ENCODE assay signal across 9 mouse cellular contexts in genomic region chr5:124334392-124334791, GRCm38 (mm10). TPM values are rescaled to one million over a fixed set of nuclear protein-coding genes. Genes with fewer than 3 reads are reported as not detected.
DNase-seq lines count a peak whose midpoint lies in the region; ATAC-seq and TF ChIP-seq lines count a peak whose summit lies in the region.
"Had no signal": no experiment of that assay in that cellular context is flagged by ENCODE, and none has a peak within 500 bp of the region (broad histone marks: within the 10 kb centered on the region; RNA-seq: fewer than 3 reads in every experiment).

No protein-coding gene starts in this region.

- DNase-seq in embryo, embryonic 10 days (ENCODE audit: low spot score): peak; percentile 74
- DNase-seq in embryo, embryonic 9.5 days (ENCODE audit: extremely low spot score): no peak
- DNase-seq in kidney, postnatal 10 days: peak; percentile 81
- DNase-seq in lung, postnatal 36 days: peak; percentile 74
- DNase-seq in thymus, adult 2 months: no peak

- no peaks in the 10 kb centered on the region for H3K36me3 ChIP-seq in embryonic facial prominence, embryonic 12.5 days
- H3K36me3 ChIP-seq in heart, embryonic 16.5 days (ENCODE audit: control insufficient read depth, insufficient read depth): no peaks in the 10 kb centered on the region
- H3K36me3 ChIP-seq in thymus, adult 2 months (ENCODE audit: control insufficient read depth, insufficient read depth, low read length): no peaks in the 10 kb centered on the region
- H3K36me3 ChIP-seq: limb, embryonic 12.5 days had no signal

- H3K4me2 ChIP-seq in embryonic facial prominence, embryonic 12.5 days (replicated peaks): no peak overlapping the region
- H3K4me2 ChIP-seq in heart, embryonic 16.5 days (ENCODE audit: low read depth, low read length): peak overlapping the region; percentile 10; the same call in 1 of the 2 replicates
- H3K4me2 ChIP-seq: limb, embryonic 12.5 days had no signal

- no peak for ATAC-seq in embryonic facial prominence, embryonic 12.5 days (ENCODE audit: insufficient number of reproducible peaks, insufficient read depth, low FRiP score, low TSS enrichment)
- ATAC-seq in heart, embryonic 16.5 days (replicated peaks; ENCODE audit: extremely low read depth, insufficient read depth, low FRiP score): peak; percentile 88
- ATAC-seq in inflammation-experienced regulatory T-cells, adult 6 months: no peak

- TF ChIP-seq CTCF in thymus, adult 2 months (IDR thresholded peaks at IDR 0.05; ENCODE audit: borderline replicate concordance, control insufficient read depth, extremely low read depth, insufficient read depth, low read length, poor library complexity): no peak

- no peaks in the 10 kb centered on the region for H3K9me3 ChIP-seq in embryonic facial prominence, embryonic 12.5 days
- no peaks in the 10 kb centered on the region for H3K9me3 ChIP-seq in heart, embryonic 16.5 days (replicated peaks; ENCODE audit: control insufficient read depth, low read length)
- H3K9me3 ChIP-seq: limb, embryonic 12.5 days had no signal

- 45% methylated on average over 6 of the region's 6 CpGs for WGBS in embryonic facial prominence, embryonic 12.5 days
- WGBS in heart, embryonic 16.5 days: 16% methylated on average over 6 of the region's 6 CpGs
- WGBS in thymus, adult 2 months: 89% methylated on average over 6 of the region's 6 CpGs

- no peaks in the 10 kb centered on the region; the same call in 1 of the 2 replicates for H3K4me1 ChIP-seq in embryonic facial prominence, embryonic 12.5 days
- peaks cover 36% of the 10 kb centered on the region for H3K4me1 ChIP-seq in heart, embryonic 16.5 days (ENCODE audit: control insufficient read depth, insufficient read depth, low read length)
- H3K4me1 ChIP-seq in thymus, adult 2 months (replicated peaks; ENCODE audit: control insufficient read depth, insufficient read depth, low read length): no peaks in the 10 kb centered on the region; the same call in 1 of the 2 replicates

- no peak for TF ChIP-seq POLR2A in thymus, adult 2 months (IDR thresholded peaks at IDR 0.05; ENCODE audit: control insufficient read depth, extremely low read depth, insufficient read depth, low read length, poor library complexity)

- peak overlapping the region; percentile 65 for H3K27ac ChIP-seq in embryonic facial prominence, embryonic 12.5 days
- H3K27ac ChIP-seq in heart, embryonic 16.5 days (ENCODE audit: low read length): peak overlapping the region; percentile 85
- no peak overlapping the region for H3K27ac ChIP-seq in thymus, adult 2 months (ENCODE audit: control insufficient read depth, insufficient read depth, low read length)
- H3K27ac ChIP-seq: limb, embryonic 12.5 days had no signal

- no peaks in the 10 kb centered on the region for H3K27me3 ChIP-seq in embryonic facial prominence, embryonic 12.5 days
- no peaks in the 10 kb centered on the region for H3K27me3 ChIP-seq in heart, embryonic 16.5 days (ENCODE audit: control insufficient read depth, insufficient read depth, low read length)
- H3K27me3 ChIP-seq in thymus, adult 2 months (ENCODE audit: control insufficient read depth, insufficient read depth, low read length): no peaks in the 10 kb centered on the region
- H3K27me3 ChIP-seq: limb, embryonic 12.5 days had no signal

- no peak overlapping the region for H3K4me3 ChIP-seq in embryonic facial prominence, embryonic 12.5 days
- no peak overlapping the region for H3K4me3 ChIP-seq in heart, embryonic 16.5 days (ENCODE audit: low read length)
- H3K4me3 ChIP-seq in thymus, adult 2 months (ENCODE audit: control insufficient read depth, insufficient read depth, low read length): no peak overlapping the region
- H3K4me3 ChIP-seq: limb, embryonic 12.5 days had no signal

- no peak overlapping the region for H3K9ac ChIP-seq in embryonic facial prominence, embryonic 12.5 days
- H3K9ac ChIP-seq in heart, embryonic 16.5 days (ENCODE audit: low read length): peak overlapping the region; percentile 47; the same call in 1 of the 2 replicates
- H3K9ac ChIP-seq: limb, embryonic 12.5 days had no signal

RNA-seq across cellular contexts. Expression of gene 2810006K23Rik, which starts 6.5 kb away (rescaled TPM):
- polyA plus RNA-seq in embryonic facial prominence, embryonic 12.5 days (2016; fragmentation: Nextera tagmentation; extraction: Ambion mirVana): 17.2 and 18.1 TPM in 2 replicates
- 18.5 and 20.3 TPM in 2 replicates for polyA plus RNA-seq in heart, embryonic 16.5 days (2015; fragmentation: Nextera tagmentation; extraction: Ambion mirVana)
- polyA plus RNA-seq in inflammation-experienced regulatory T-cells, adult 6 months (2017; shearing (Covaris generic)): 10 to 100 TPM; 10.5 to 18.3 (median 11.1) TPM
- 5.7 and 6.4 TPM in 2 replicates for polyA plus RNA-seq in thymus, adult 2 months (2012; rRNA removed)

RNA-seq across cellular contexts. Expression of gene Mphosph9, which starts 6.6 kb away (rescaled TPM):
- polyA plus RNA-seq in embryonic facial prominence, embryonic 12.5 days (2016; fragmentation: Nextera tagmentation; extraction: Ambion mirVana): 15.3 and 17.0 TPM in 2 replicates
- polyA plus RNA-seq in heart, embryonic 16.5 days (2015; fragmentation: Nextera tagmentation; extraction: Ambion mirVana): 8.7 and 10.5 TPM in 2 replicates
- polyA plus RNA-seq in inflammation-experienced regulatory T-cells, adult 6 months (2017; shearing (Covaris generic)): 10 to 100 TPM; 12.4 to 17.5 (median 15.1) TPM
- polyA plus RNA-seq in thymus, adult 2 months (2012; rRNA removed): 16.2 and 19.6 TPM in 2 replicates

RNA-seq across cellular contexts. Expression of gene Cdk2ap1, which starts 28.5 kb away (rescaled TPM):
- polyA plus RNA-seq in embryonic facial prominence, embryonic 12.5 days (2016; fragmentation: Nextera tagmentation; extraction: Ambion mirVana): 82.6 and 143 TPM in 2 replicates
- polyA plus RNA-seq in heart, embryonic 16.5 days (2015; fragmentation: Nextera tagmentation; extraction: Ambion mirVana): 14.6 and 19.6 TPM in 2 replicates
- 10 to 100 TPM; 17.2 to 23.8 (median 19.9) TPM for polyA plus RNA-seq in inflammation-experienced regulatory T-cells, adult 6 months (2017; shearing (Covaris generic))
- polyA plus RNA-seq in thymus, adult 2 months (2012; rRNA removed): 191 and 206 TPM in 2 replicates

Comparison
In these comparisons a context has a peak if more than half of its experiments do, and no peak if none do; other contexts are left out.
1. DNase-seq: peak in embryo, embryonic 10 days (single experiment), kidney, postnatal 10 days (single experiment) and lung, postnatal 36 days (single experiment); none in embryo, embryonic 9.5 days (single experiment) and thymus, adult 2 months (single experiment).